Mouse (Mus musculus) erythroblast, embryonic 14.5 days (primary cell): Measurements from ENCODE around the gene Fgfr2. TPM values are rescaled to one million over a fixed set of nuclear protein-coding genes. Genes with fewer than 3 reads are reported as not detected.
"Not testable (repeated sequence)": the region's sequence is repeated elsewhere in the genome, so short reads cannot be mapped to it uniquely, and the experiment has no call there.

Experiments
- H3K27me3 ChIP-seq: 2 replicates; pipeline ENCODE4 v1.6.1; 2012; ENCODE audit warnings: inconsistent platforms; ENCODE audit not compliant: control insufficient read depth
- H3K36me3 ChIP-seq: 2 replicates; pipeline ENCODE4 v1.6.1; 2012; ENCODE audit warnings: mild to moderate bottlenecking, inconsistent platforms; ENCODE audit not compliant: control insufficient read depth
- H3K4me1 ChIP-seq: 2 replicates; pipeline ENCODE4 v1.6.1; 2012; ENCODE audit warnings: inconsistent platforms; ENCODE audit not compliant: control insufficient read depth
- H3K4me3 ChIP-seq: replicated peaks from 2 replicates; pipeline ENCODE3; 2012; ENCODE audit warnings: moderate library complexity, mild to moderate bottlenecking, inconsistent platforms
- H3K9me3 ChIP-seq: 2 replicates; pipeline ENCODE4 v1.6.1; 2012; ENCODE audit warnings: low read length, inconsistent platforms, mixed read lengths; ENCODE audit not compliant: control insufficient read depth
- GATA1 ChIP-seq: IDR thresholded peaks from 2 replicates; pipeline ENCODE4 v1.6.1; 2012; ENCODE audit warnings: low read length, inconsistent platforms, mixed read lengths
- TAL1 ChIP-seq: IDR thresholded peaks from 3 replicates; pipeline ENCODE4 v1.6.1; 2012; ENCODE audit warnings: low read length, inconsistent platforms, mixed read lengths
- polyA plus RNA-seq: library from polyadenylated mRNA; stranded (reverse); fragments of >175 nt; gene quantifications from 2 replicates; pipeline ENCODE4 v1.2.3, GENCODE M21; 2012

Fgfr2 gene
- polyA plus RNA-seq, 1 experiment: not detected

DNA sequence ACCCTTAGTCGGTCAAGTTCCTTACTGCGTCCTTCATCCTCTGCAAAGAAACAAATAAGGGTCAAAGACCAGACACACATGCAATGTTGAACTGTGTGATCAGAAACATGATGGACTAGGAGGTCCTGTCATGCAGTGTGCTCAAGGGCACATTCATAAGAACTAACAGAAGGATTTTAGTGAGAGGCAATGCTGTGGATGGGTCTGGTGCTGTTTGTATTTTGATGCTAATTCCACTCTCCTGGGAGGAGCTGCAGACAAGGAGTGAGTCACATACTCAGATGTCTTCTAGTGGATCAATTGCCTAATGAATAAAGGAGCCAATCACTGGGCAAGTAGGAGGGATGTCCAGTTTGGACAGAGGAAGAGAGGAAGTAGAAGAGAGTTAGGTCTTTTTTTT, 2728.5 kb downstream of the Fgfr2 start:
- H3K36me3 ChIP-seq: peaks cover 21% of the 10 kb centered on the region
- no peaks in the 10 kb centered on the region for H3K4me1 ChIP-seq
- H3K27me3 ChIP-seq: no peaks in the 10 kb centered on the region
- H3K9me3 ChIP-seq: no peaks in the 10 kb centered on the region
- no peak for TF ChIP-seq TAL1
- no peak for TF ChIP-seq GATA1
- H3K4me3 ChIP-seq: no peak overlapping the region

GRCm38 (mm10) chr7:130390060-130390459, 2733.1 kb downstream of the Fgfr2 start:
- not testable (repeated sequence) for H3K4me1 ChIP-seq, H3K9me3 ChIP-seq, H3K4me3 ChIP-seq, H3K27me3 ChIP-seq
- H3K36me3 ChIP-seq: peaks cover 29% of the 10 kb centered on the region

- peaks cover 10% of the 10 kb centered on the region for H3K36me3 ChIP-seq
- no peaks in the 10 kb centered on the region for H3K27me3 ChIP-seq
- TF ChIP-seq GATA1 (no peak), TAL1 (no peak)
- H3K9me3 ChIP-seq: no peaks in the 10 kb centered on the region
- no peak overlapping the region for H3K4me3 ChIP-seq
- H3K4me1 ChIP-seq: no peaks in the 10 kb centered on the region
These were observed 2736.8 kb downstream of the Fgfr2 start for GRCm38 (mm10) chr7:130386308-130386707.

- no peak overlapping the region for H3K4me3 ChIP-seq
- H3K36me3 ChIP-seq: peaks cover 8% of the 10 kb centered on the region
- H3K27me3 ChIP-seq: no peaks in the 10 kb centered on the region
- no peaks in the 10 kb centered on the region for H3K4me1 ChIP-seq
- H3K9me3 ChIP-seq: no peaks in the 10 kb centered on the region
- TF ChIP-seq GATA1 (no peak), TAL1 (no peak)
These were observed 2737.3 kb downstream of the Fgfr2 start for GRCm38 (mm10) chr7:130385732-130386294.

GRCm38 (mm10) chr7:130382126-130382525, 2741.0 kb downstream of the Fgfr2 start:
- no peak overlapping the region for H3K4me3 ChIP-seq
- H3K36me3 ChIP-seq: peaks cover 2% of the 10 kb centered on the region
- no peaks in the 10 kb centered on the region for H3K9me3 ChIP-seq
- H3K27me3 ChIP-seq: no peaks in the 10 kb centered on the region
- H3K4me1 ChIP-seq: no peaks in the 10 kb centered on the region
- no peak for TF ChIP-seq TAL1
- no peak for TF ChIP-seq GATA1

- no peak for TF ChIP-seq TAL1
- no peak for TF ChIP-seq GATA1
These were observed 2741.7 kb downstream of the Fgfr2 start for GRCm38 (mm10) chr7:130381387-130381951.

DNA sequence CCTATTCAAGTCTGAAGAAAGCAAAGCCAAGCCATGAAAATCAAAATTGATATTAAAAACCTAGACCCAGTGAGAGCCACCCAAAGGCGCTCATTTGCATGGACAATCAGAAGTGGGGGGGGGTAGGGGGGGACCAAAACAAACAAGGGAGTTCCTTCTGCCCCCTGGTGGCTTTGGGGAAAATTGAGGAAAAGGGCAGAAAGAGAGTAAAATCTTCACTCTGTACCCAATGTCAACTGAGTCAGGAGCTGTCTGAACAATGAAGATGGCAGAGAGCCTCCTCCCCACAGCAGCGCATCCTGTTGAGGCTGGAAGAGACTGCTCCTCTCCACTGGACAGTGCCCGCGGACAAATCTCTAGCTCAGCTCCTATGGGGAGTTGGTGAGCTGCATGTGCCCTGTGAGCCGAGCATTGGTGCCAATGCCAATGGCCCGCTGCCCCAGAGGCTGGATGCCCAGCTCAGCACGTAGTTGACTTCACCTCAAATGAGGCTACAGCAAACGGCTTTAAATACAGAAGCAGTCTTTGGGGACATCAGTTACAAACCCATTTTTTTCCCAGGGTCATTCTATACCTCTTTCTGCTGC, 2742.3 kb downstream of the Fgfr2 start:
- no peak for TF ChIP-seq TAL1
- TF ChIP-seq GATA1: no peak
- no peaks in the 10 kb centered on the region for H3K36me3 ChIP-seq
- H3K27me3 ChIP-seq: no peaks in the 10 kb centered on the region
- H3K9me3 ChIP-seq: no peaks in the 10 kb centered on the region
- H3K4me1 ChIP-seq: no peaks in the 10 kb centered on the region
- H3K4me3 ChIP-seq: no peak overlapping the region

More at GRCm38 (mm10) chr7:130381387-130381951, 2741.7 kb downstream of the Fgfr2 start:
- no peaks in the 10 kb centered on the region for H3K36me3 ChIP-seq
- H3K4me3 ChIP-seq: no peak overlapping the region
- H3K27me3 ChIP-seq: no peaks in the 10 kb centered on the region
- H3K4me1 ChIP-seq: no peaks in the 10 kb centered on the region
- no peaks in the 10 kb centered on the region for H3K9me3 ChIP-seq

GRCm38 (mm10) chr7:130380367-130380766, 2742.8 kb downstream of the Fgfr2 start:
- H3K36me3 ChIP-seq: no peaks in the 10 kb centered on the region
- no peak overlapping the region for H3K4me3 ChIP-seq
- no peak for TF ChIP-seq GATA1
- TF ChIP-seq TAL1: no peak
- H3K9me3 ChIP-seq: no peaks in the 10 kb centered on the region
- no peaks in the 10 kb centered on the region for H3K27me3 ChIP-seq
- no peaks in the 10 kb centered on the region for H3K4me1 ChIP-seq

- Histone ChIP-seq H3K9me3 (no peaks in the 10 kb centered on the region), H3K4me3 (no peak overlapping the region), H3K4me1 (no peaks in the 10 kb centered on the region), H3K27me3 (no peaks in the 10 kb centered on the region), H3K36me3 (no peaks in the 10 kb centered on the region)
- TF ChIP-seq TAL1 (no peak), GATA1 (no peak)
These were observed 2743.3 kb downstream of the Fgfr2 start for GRCm38 (mm10) chr7:130379886-130380285.
